Mouse (Mus musculus): ENCODE measurements around the gene Fgl2.

DNA sequence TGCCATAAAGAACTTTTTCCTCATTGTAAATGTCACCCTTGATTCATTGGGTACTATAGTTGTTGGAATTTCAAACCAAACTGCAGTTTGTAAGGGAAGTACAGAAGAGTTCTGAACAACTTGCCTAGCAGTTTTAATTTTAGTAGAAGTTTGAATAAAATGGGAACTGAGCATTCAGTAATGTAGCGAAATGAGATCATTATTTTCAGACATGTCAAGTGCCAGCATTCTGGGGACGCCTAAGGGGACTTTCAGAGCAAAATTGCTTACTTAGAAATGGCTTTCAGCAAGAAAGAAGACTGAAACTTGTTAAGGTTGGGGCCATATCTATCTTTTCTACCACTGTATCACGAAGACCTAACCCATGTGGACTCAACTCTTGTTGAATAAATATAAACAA, 13.8 kb upstream of the Fgl2 start:
- TF ChIP-seq CTCF (IDR thresholded peaks at IDR 0.05; ENCODE audit: insufficient read depth, low read length) (no peak), POLR2A (IDR thresholded peaks at IDR 0.05; ENCODE audit: borderline replicate concordance, extremely low read depth, low read depth, low read length) (no peak)
